Mouse (Mus musculus) G1E (cell line): ENCODE measurements around the gene Ttc4.

Experiments used
- CTCF ChIP-seq: IDR thresholded peaks from 2 replicates; pipeline ENCODE4 v1.5.1; 2012; ENCODE audit warnings: low read depth, low read length, inconsistent platforms, mixed read lengths
- GATA1 ChIP-seq: IDR thresholded peaks from 2 replicates; pipeline ENCODE4 v1.6.1; 2012; ENCODE audit warnings: borderline replicate concordance, low read length, inconsistent platforms, mixed read lengths
- POLR2AphosphoS5 ChIP-seq: IDR thresholded peaks from 2 replicates; pipeline ENCODE4 v1.6.1; 2012; ENCODE audit warnings: low read depth, low read length, inconsistent platforms; ENCODE audit not compliant: insufficient replicate concordance

GRCm38 (mm10) chr4:106645797-106646196 is 32.9 kb downstream of the Ttc4 start:
- TF ChIP-seq CTCF (no peak), GATA1 (no peak), POLR2AphosphoS5 (no peak)
